Mouse (Mus musculus): ENCODE data around the gene Shisal2a.
"Not testable (repeated sequence)": the region's sequence is repeated elsewhere in the genome, so short reads cannot be mapped to it uniquely, and the experiment has no call there.

Shisal2a gene

GRCm38 (mm10) chr4:108372166-108372565, 11.0 kb downstream of the Shisal2a start:
- DNase-seq (ENCODE audit: low spot score in 2 of 2): no peak

GRCm38 (mm10) chr4:108371421-108371820, 11.7 kb downstream of the Shisal2a start:
- no peak for DNase-seq (ENCODE audit: low spot score in 2 of 2)

GRCm38 (mm10) chr4:108370409-108370808, 12.7 kb downstream of the Shisal2a start:
- no peak for DNase-seq (ENCODE audit: low spot score in 2 of 2)

GRCm38 (mm10) chr4:108369254-108369653, 13.9 kb downstream of the Shisal2a start:
- no peak for DNase-seq (ENCODE audit: low spot score in 2 of 2)

- no peak for DNase-seq (ENCODE audit: low spot score in 2 of 2)
These were observed 19.1 kb downstream of the Shisal2a start for GRCm38 (mm10) chr4:108364111-108364476.

- no peak for DNase-seq (ENCODE audit: low spot score in 2 of 2)
These were observed 19.6 kb downstream of the Shisal2a start for GRCm38 (mm10) chr4:108363355-108364110.

- no peak for DNase-seq (ENCODE audit: low spot score in 2 of 2)
These were observed 20.6 kb downstream of the Shisal2a start for GRCm38 (mm10) chr4:108362321-108363261.

GRCm38 (mm10) chr4:108360136-108361055, 22.8 kb downstream of the Shisal2a start:
- DNase-seq (ENCODE audit: low spot score in 2 of 2): peak; percentile 65 to 73

GRCm38 (mm10) chr4:108358498-108358897, 24.7 kb downstream of the Shisal2a start:
- DNase-seq (ENCODE audit: low spot score in 2 of 2): no peak

GRCm38 (mm10) chr4:108357458-108357857, 25.7 kb downstream of the Shisal2a start:
- no peak for DNase-seq (ENCODE audit: low spot score in 2 of 2)

- not testable (repeated sequence) for DNase-seq (ENCODE audit: low spot score in 2 of 2)
These were observed 29.6 kb downstream of the Shisal2a start for GRCm38 (mm10) chr4:108353591-108353990.

GRCm38 (mm10) chr4:108350819-108351218, 32.3 kb downstream of the Shisal2a start:
- no peak for DNase-seq (ENCODE audit: low spot score in 2 of 2)

- DNase-seq (ENCODE audit: low spot score in 2 of 2): no peak
These were observed 33.2 kb downstream of the Shisal2a start for GRCm38 (mm10) chr4:108349836-108350547.

- no peak for DNase-seq (ENCODE audit: low spot score in 2 of 2)
These were observed 34.1 kb downstream of the Shisal2a start for GRCm38 (mm10) chr4:108349064-108349463.

GRCm38 (mm10) chr4:108348256-108348875, 34.8 kb downstream of the Shisal2a start:
- no peak for DNase-seq (ENCODE audit: low spot score in 2 of 2)

GRCm38 (mm10) chr4:108347111-108347510, 36.0 kb downstream of the Shisal2a start:
- no peak for DNase-seq (ENCODE audit: low spot score in 2 of 2)

- DNase-seq (ENCODE audit: low spot score in 2 of 2): no peak
These were observed 37.3 kb downstream of the Shisal2a start for GRCm38 (mm10) chr4:108345826-108346225.

- no peak for DNase-seq (ENCODE audit: low spot score in 2 of 2)
These were observed 38.5 kb downstream of the Shisal2a start for GRCm38 (mm10) chr4:108344631-108345083.

GRCm38 (mm10) chr4:108339277-108339690, 43.9 kb downstream of the Shisal2a start:
- peak; percentile 37 to 51 for DNase-seq (ENCODE audit: low spot score in 2 of 2)

GRCm38 (mm10) chr4:108338811-108339210, 44.3 kb downstream of the Shisal2a start:
- peak; percentile 34 to 49 for DNase-seq (ENCODE audit: low spot score in 2 of 2)
